Mouse (Mus musculus): ENCODE data around the gene St8sia2.

- TF ChIP-seq CHD2 (IDR thresholded peaks at IDR 0.05; ENCODE audit: low read depth, low read length) = no peak
- no peak for TF ChIP-seq HCFC1 (IDR thresholded peaks at IDR 0.05; ENCODE audit: borderline replicate concordance, insufficient read depth, low read length)
- TF ChIP-seq ZC3H11A (IDR thresholded peaks at IDR 0.05; ENCODE audit: borderline replicate concordance, low read depth, low read length) = no peak
Measured at GRCm38 (mm10) chr7:74022571-74022970, 9.1 kb upstream of the St8sia2 start.

Data from ES-E14 (cell line).